Mouse (Mus musculus) monocyte, adult 5-6 weeks (primary cell): ENCODE measurements around the gene Olfr1487. TPM values are rescaled to one million over a fixed set of nuclear protein-coding genes. Genes with fewer than 3 reads are reported as not detected.
"Not testable (repeated sequence)": the region's sequence is repeated elsewhere in the genome, so short reads cannot be mapped to it uniquely, and the experiment has no call there.

Source experiments
- ATAC-seq: fragments of 153-309, 156-312 bp; replicated peaks from 2 replicates; pipeline ENCODE4 v1.8.0; 2017; ENCODE audit warnings: mild to moderate bottlenecking; ENCODE audit not compliant: low TSS enrichment, insufficient number of reproducible peaks, severe bottlenecking, poor library complexity, low FRiP score
- total RNA-seq: library from RNA; stranded (forward); fragments of 200-1000, 200-491, 200-594 nt; gene quantifications from 3 replicates; pipeline ENCODE4 v1.2.3, GENCODE M21; 2017

The Olfr1487 gene
- not detected in 3 replicates for total RNA-seq

GRCm38 (mm10) chr19:13617075-13617474 lies at the start of gene Olfr1487:
TSS of gene Olfr1487 (plus strand) at chr19:13617375.
- ATAC-seq = not testable (repeated sequence)

DNA sequence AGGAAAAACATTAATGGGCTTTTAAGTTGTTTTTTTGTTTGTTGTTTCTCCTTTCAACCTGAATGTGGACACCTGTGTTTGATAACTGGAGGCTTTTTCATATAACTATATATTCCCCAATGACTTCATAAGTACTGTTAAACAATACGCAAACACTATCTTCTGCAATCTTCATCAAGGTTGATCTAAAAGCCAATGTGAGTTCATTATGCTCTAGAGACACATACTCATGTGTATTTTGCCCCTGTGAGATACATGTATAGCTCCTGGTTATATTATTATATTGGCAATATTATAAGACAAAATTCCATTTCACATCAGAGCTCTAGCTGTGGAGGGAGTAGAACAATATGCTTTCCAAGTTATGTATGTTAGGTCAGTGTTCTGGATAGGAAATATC lies 34.0 kb upstream of the Olfr1487 start, which contains the start of gene Olfr1484:
Gene Olfr1484, plus strand, starts transcription at position 301 of the 400 bp plus-strand sequence.
- ATAC-seq = no peak

- ATAC-seq = no peak
These were observed 14.1 kb downstream of the Olfr1487 start, which contains the start of gene Olfr1489 for GRCm38 (mm10) chr19:13631321-13631720. TSS of gene Olfr1489 (plus strand) at chr19:13631621.

DNA sequence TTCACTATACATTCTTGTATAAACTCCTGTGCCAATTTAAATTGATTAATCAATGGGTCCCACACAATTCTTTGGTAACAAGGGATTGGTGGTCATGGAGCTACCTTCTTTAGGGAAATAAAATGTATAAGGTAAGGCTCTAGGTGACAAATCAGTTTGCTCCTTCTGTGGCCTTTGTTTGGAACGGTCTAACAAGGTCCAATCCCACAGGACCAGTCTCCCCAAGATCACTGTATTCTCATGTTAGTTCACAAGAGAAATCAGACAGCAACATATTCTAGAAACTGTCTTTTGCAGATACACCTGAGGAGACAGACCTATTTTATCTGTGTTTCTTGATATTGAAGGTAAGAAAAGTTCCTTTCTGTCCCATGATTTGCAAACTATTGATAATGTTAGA lies 33.6 kb downstream of the Olfr1487 start, which contains the start of gene Olfr1490:
Gene Olfr1490, plus strand, starts transcription at position 301 of the 400 bp plus-strand sequence.
- ATAC-seq = no peak

Other genes with a start within 250 kb of the Olfr1487 start
- gene Olfr1469, start 209.5 kb upstream of the Olfr1487 start, total RNA-seq = not detected in 3 replicates
- not detected in 3 replicates for gene Olfr1471, start 174.0 kb upstream of the Olfr1487 start, total RNA-seq
- gene Olfr1472, start 161.3 kb upstream of the Olfr1487 start, total RNA-seq = not detected in 3 replicates
- not detected in 3 replicates for gene Olfr1474, start 147.8 kb upstream of the Olfr1487 start, total RNA-seq
- not detected in 3 replicates for gene Olfr1475, start 137.2 kb upstream of the Olfr1487 start, total RNA-seq
- not detected in 3 replicates for gene Olfr1477, start 116.8 kb upstream of the Olfr1487 start, total RNA-seq
- gene Olfr1480, start 89.5 kb upstream of the Olfr1487 start, total RNA-seq = not detected in 3 replicates
- gene Olfr1484, start 33.9 kb upstream of the Olfr1487 start, total RNA-seq = not detected in 3 replicates
- not detected in 3 replicates for gene Olfr1489, start 14.2 kb downstream of the Olfr1487 start, total RNA-seq
- not detected in 3 replicates for gene Olfr1490, start 33.7 kb downstream of the Olfr1487 start, total RNA-seq
- not detected in 3 replicates for gene Olfr1491, start 79.9 kb downstream of the Olfr1487 start, total RNA-seq
- not detected in 3 replicates for gene Olfr1493-ps1, start 105.9 kb downstream of the Olfr1487 start, total RNA-seq
- not detected in 3 replicates for gene Olfr1494, start 122.4 kb downstream of the Olfr1487 start, total RNA-seq
- not detected in 3 replicates for gene Olfr1495, start 147.2 kb downstream of the Olfr1487 start, total RNA-seq
- gene Olfr1496, start 160.5 kb downstream of the Olfr1487 start, total RNA-seq = not detected in 3 replicates
- not detected in 3 replicates for gene Olfr1497, start 180.8 kb downstream of the Olfr1487 start, total RNA-seq
- gene Olfr1499, start 202.1 kb downstream of the Olfr1487 start, total RNA-seq = not detected in 3 replicates
- not detected in 3 replicates for gene Olfr1500, start 213.1 kb downstream of the Olfr1487 start, total RNA-seq
- not detected in 3 replicates for gene Olfr1501, start 233.3 kb downstream of the Olfr1487 start, total RNA-seq
- gene Olfr1502, start 244.4 kb downstream of the Olfr1487 start, total RNA-seq = not detected in 3 replicates